Mouse (Mus musculus) ZHBTc4 (cell line): ENCODE data around the gene Dnajb8.

Experiments used
- DNase-seq: peaks from one replicate; pipeline ENCODE4 v3.0.0-alpha.2; 2011; ENCODE audit warnings: low read depth, low spot score

Dnajb8 gene

DNA sequence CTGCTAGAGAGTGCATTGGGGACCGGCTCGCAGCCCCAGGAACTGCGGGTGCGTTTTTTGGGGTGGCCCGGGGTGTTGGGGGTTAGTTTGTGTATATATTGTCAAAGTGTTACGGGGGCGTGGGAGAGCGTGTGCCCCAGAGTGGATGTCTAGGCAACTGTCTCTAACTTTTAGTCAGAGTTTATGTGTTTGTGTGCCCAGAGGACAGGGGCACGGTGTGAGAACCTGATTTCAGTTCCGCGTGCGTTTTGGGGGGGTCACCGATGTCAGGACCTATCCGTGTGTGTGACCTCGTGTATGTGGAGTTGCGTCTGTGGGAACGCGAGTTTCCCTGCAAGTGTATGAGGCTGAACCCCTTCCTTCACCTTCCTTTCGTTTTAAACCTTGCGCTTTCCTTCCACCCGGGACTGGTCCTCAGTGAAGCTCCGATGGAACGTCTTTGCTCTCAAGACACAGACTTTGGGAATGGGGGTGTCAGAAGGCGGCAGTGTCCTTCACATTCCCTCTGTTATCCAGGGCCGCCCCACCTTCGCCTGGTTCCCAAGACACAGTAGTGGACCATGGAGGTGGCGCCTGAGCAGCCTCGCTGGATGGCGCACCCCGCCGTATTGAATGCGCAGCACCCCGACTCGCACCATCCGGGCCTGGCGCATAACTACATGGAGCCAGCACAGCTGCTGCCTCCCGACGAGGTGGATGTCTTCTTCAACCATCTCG lies 22.9 kb upstream of the Dnajb8 start:
- DNase-seq: peak; percentile 54

GRCm38 (mm10) chr6:88199718-88200692 lies 22.1 kb upstream of the Dnajb8 start:
- no peak for DNase-seq

DNA sequence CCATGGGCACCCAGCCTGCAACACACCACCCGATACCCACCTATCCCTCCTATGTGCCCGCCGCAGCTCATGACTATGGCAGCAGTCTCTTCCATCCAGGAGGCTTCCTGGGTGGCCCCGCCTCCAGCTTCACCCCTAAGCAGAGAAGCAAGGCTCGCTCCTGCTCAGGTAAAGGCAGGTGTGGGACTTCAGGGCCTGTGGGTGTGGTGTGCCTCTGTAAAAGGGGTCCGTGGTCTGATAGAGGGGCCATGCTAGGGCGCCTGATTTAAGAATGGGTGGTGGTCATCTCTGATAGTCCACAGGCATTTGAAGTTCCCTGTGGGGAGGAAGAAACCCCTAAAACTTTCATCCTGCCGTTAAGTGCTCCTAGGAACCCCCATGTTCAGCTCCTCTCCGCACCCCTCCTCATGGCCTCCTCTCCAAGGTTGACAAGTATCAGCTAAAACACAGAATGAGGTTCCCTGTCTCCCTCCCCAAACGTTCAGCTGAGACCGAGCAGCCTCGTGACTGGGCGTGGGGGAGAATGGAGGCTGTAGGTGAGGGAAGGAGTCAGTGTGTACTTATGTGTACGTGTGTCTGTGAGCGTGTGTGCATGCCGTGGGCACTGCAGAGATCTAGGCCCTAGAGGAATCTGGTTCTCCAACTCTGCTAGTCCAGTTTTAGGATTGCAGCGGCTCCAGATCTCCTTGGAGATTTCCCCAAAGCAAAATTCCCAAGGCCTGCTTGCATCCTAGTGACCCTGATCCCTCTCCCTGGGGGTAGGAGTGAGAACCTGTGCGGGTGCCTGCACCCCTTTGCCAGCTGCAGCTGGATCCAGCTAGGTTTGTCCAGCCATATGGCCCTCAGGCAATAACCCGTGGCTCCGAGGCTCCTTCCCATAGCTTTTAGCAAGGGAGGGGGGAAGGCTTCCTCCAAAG lies 21.1 kb upstream of the Dnajb8 start:
- DNase-seq: peak; percentile 35

- DNase-seq: no peak
Observed at GRCm38 (mm10) chr6:88201926-88202700, 20.0 kb upstream of the Dnajb8 start.

GRCm38 (mm10) chr6:88202921-88203690 lies 19.0 kb upstream of the Dnajb8 start:
- DNase-seq: no peak

DNA sequence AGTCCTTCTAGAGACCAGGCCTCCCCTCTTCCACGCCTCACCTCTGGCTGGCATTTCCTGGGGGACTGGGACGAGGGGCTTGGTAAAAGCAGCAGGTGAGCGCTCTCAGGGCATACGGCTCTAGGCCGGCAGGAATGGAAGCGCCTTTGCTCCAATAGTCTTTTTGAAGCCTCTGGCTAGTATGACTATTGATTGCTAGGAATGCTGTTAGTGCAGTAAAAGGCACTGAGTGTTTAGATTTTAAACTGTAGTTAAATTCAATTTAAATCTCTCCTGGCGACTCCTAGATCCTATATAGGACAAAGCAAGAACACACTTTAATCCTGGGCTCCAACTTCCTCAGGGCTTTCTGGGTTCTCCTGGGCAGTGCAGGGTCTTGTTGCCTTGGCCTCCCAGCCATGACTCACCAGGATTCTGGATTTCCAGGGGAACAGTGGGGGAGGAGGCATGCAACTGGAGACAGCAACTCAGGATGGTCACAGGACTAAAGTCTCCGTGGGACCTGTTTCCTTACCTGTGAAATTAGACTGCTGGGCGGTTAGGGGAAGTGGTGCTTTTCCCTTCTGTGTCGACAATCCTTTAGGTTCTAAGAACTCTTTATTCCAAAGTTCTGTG lies 18.2 kb upstream of the Dnajb8 start:
- DNase-seq: no peak

GRCm38 (mm10) chr6:88204531-88205385 lies 17.3 kb upstream of the Dnajb8 start:
- peak; percentile 43 for DNase-seq

- DNase-seq: no peak
Observed at GRCm38 (mm10) chr6:88205386-88205700, 16.7 kb upstream of the Dnajb8 start.

GRCm38 (mm10) chr6:88205937-88206336 lies 16.1 kb upstream of the Dnajb8 start:
- no peak for DNase-seq

DNA sequence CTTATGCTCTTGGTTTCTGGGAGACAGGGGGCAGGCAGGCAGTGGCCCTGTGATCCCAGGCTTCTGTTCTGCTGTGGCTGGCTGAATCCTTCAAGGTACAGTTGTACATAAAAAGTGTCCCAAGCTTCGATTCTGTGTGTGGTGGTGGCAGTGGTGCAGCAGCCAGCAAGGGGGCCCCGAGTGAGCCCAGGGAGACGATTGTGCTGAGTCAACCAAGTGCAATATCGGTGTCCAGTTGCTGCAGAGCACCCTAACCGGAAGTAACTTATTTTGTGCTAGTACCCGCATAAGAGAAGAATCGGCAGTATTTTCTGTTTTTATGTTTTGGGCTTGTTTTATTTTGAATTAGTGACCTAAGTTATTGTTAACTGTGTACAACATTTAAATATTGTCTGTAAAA lies 15.5 kb upstream of the Dnajb8 start:
- no peak for DNase-seq

DNA sequence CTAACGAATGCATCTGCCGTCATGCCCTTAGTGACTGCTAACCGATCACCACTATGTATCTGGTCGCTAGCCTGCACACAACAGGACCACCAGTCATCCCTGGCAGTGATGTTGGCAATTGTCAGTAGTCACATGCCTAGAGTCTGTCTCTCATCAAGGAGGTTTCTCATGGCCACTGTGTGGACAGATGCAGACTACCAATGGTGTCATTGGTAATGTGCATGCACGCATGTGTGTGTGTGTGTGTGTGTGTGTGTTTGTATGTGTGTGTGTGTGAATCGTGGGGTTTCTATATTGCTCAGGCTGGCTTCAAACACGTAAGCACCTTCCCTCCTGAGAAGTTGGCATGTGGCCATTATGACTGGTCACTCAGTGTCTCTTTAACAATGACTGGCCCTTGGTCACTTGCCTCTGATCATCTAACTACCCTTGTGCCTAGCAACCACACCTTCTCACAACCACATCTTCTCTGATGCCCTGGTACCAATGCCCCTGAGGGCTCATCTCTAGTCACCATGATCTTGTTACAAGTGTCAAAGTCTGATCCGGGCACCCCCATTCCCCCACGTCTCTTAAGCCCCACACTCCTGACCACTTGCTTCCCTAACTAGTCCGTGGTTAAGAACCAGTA lies 14.6 kb upstream of the Dnajb8 start:
- no peak for DNase-seq

- DNase-seq: no peak
Observed at GRCm38 (mm10) chr6:88208321-88208720, 13.7 kb upstream of the Dnajb8 start.

- no peak for DNase-seq
Observed at GRCm38 (mm10) chr6:88209453-88209852, 12.6 kb upstream of the Dnajb8 start.

GRCm38 (mm10) chr6:88210182-88210581 lies 11.9 kb upstream of the Dnajb8 start:
- DNase-seq: peak; percentile 86

DNA sequence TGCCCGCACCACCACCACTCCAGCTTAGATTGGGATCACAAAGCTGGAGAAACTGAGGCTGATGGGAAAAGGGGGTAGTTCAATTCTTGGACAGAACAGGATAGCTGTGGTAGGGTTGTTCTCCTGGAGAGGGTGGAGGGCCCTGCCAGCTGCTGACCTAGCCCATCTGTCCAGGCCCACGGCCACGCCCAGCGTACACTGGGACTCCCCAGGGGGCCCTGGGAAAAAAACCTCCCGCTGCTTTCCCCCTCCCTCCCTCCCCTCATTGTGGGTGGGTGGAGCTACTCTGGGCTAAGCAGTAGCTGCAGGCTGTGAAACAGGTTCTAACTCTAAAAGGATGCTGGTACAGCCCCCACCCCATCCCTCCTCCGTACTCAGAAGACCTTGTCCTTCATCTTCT lies 6.3 kb upstream of the Dnajb8 start:
- DNase-seq: peak; percentile 76

GRCm38 (mm10) chr6:88216199-88216598 lies 5.9 kb upstream of the Dnajb8 start:
- DNase-seq: no peak

DNA sequence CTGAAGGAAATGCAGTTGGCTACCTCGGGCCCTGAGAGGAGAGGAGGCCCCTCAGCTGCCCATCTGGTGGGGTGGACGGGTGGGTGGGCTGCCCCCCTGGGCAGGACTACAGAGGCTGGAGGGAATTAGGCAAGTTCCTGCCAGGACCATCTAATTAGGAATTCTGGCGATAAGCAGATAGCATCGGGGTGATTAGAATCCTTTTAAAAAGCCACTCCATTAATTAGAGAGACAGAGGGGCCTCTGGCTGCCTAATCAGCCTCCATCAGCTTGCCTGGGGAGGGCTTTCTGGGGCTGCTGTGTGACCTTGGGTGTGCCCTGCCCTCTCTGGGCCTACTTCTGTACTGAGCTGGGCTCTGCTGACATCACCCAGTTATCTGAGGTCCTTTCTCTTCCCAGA lies 3.0 kb upstream of the Dnajb8 start:
- no peak for DNase-seq

DNA sequence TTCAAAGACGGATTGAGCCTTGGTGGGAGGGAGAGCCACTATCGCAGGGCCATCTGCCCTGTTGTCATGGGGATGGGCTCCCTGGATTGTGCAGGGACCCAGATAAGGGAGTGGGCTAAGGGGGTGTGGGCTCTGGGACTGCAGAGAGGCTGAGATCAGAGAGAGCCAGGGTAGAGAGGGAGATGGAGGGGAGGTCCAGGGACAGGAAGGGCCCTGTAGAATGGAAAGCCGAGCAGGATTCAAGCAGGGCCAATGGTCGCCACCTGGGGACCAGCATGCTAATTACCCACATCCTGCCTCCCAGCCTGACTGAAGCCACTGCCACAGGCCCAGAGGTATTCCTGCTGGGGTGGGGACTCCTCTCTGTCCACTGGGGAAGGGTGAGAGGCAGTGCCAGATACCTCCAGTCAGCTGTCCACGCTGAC lies 4.5 kb downstream of the Dnajb8 start:
- DNase-seq: no peak
